Mouse (Mus musculus): ENCODE measurements around the gene Ephb2.

Ephb2 gene

GRCm38 (mm10) chr4:136702456-136702855 is 133.3 kb downstream of the Ephb2 start:
- no peak for DNase-seq (ENCODE audit: low read depth, low spot score)

GRCm38 (mm10) chr4:136701236-136701635 is 134.6 kb downstream of the Ephb2 start:
- DNase-seq (ENCODE audit: low read depth, low spot score) = no peak

GRCm38 (mm10) chr4:136699084-136699450 is 136.7 kb downstream of the Ephb2 start:
- no peak for DNase-seq (ENCODE audit: low read depth, low spot score)

GRCm38 (mm10) chr4:136698404-136699083 is 137.2 kb downstream of the Ephb2 start:
- DNase-seq (ENCODE audit: low read depth, low spot score) = no peak

- no peak for DNase-seq (ENCODE audit: low read depth, low spot score)
These were observed 138.5 kb downstream of the Ephb2 start for GRCm38 (mm10) chr4:136697325-136697724.

- DNase-seq (ENCODE audit: low read depth, low spot score) = peak; percentile 13
These were observed 139.3 kb downstream of the Ephb2 start for GRCm38 (mm10) chr4:136696381-136696925.

- no peak for DNase-seq (ENCODE audit: low read depth, low spot score)
These were observed 140.1 kb downstream of the Ephb2 start for GRCm38 (mm10) chr4:136695696-136696095.

GRCm38 (mm10) chr4:136690034-136690433 is 145.8 kb downstream of the Ephb2 start:
- DNase-seq (ENCODE audit: low read depth, low spot score) = no peak

GRCm38 (mm10) chr4:136688113-136688512 is 147.7 kb downstream of the Ephb2 start:
- no peak for DNase-seq (ENCODE audit: low read depth, low spot score)

GRCm38 (mm10) chr4:136685431-136685869 is 150.3 kb downstream of the Ephb2 start:
- no peak for DNase-seq (ENCODE audit: low read depth, low spot score)

GRCm38 (mm10) chr4:136684485-136684884 is 151.3 kb downstream of the Ephb2 start:
- DNase-seq (ENCODE audit: low read depth, low spot score) = no peak

- DNase-seq (ENCODE audit: low read depth, low spot score) = no peak
These were observed 155.1 kb downstream of the Ephb2 start for GRCm38 (mm10) chr4:136680641-136681040.

GRCm38 (mm10) chr4:136679221-136679620 is 156.6 kb downstream of the Ephb2 start:
- DNase-seq (ENCODE audit: low read depth, low spot score) = no peak

- DNase-seq (ENCODE audit: low read depth, low spot score) = peak; percentile 69
These were observed 157.3 kb downstream of the Ephb2 start for GRCm38 (mm10) chr4:136678480-136678879.

- no peak for DNase-seq (ENCODE audit: low read depth, low spot score)
These were observed 160.3 kb downstream of the Ephb2 start for GRCm38 (mm10) chr4:136675439-136675838.

- DNase-seq (ENCODE audit: low read depth, low spot score) = no peak
These were observed 163.3 kb downstream of the Ephb2 start for GRCm38 (mm10) chr4:136672335-136673090.

- no peak for DNase-seq (ENCODE audit: low read depth, low spot score)
These were observed 168.0 kb downstream of the Ephb2 start for GRCm38 (mm10) chr4:136667757-136668156.

GRCm38 (mm10) chr4:136666002-136666401 is 169.8 kb downstream of the Ephb2 start:
- DNase-seq (ENCODE audit: low read depth, low spot score) = no peak

GRCm38 (mm10) chr4:136665068-136665467 is 170.7 kb downstream of the Ephb2 start:
- no peak for DNase-seq (ENCODE audit: low read depth, low spot score)

- no peak for DNase-seq (ENCODE audit: low read depth, low spot score)
These were observed 177.9 kb downstream of the Ephb2 start for GRCm38 (mm10) chr4:136657914-136658313.

GRCm38 (mm10) chr4:136653692-136654234 is 182.0 kb downstream of the Ephb2 start:
- no peak for DNase-seq (ENCODE audit: low read depth, low spot score)

- no peak for DNase-seq (ENCODE audit: low read depth, low spot score)
These were observed 182.8 kb downstream of the Ephb2 start for GRCm38 (mm10) chr4:136653019-136653418.
